ENCODE assay signal across 28 mouse cellular contexts in genomic region chr5:110313127-110313526, GRCm38 (mm10). TPM values are rescaled to one million over a fixed set of nuclear protein-coding genes. Genes with fewer than 3 reads are reported as not detected.
DNase-seq lines count a peak whose midpoint lies in the region; TF ChIP-seq lines count a peak whose summit lies in the region.
"Had no signal": no experiment of that assay in that cellular context is flagged by ENCODE, and none has a peak within 500 bp of the region (broad histone marks: within the 10 kb centered on the region; RNA-seq: fewer than 3 reads in every experiment).

No protein-coding gene starts in this region.

- no peaks in the 10 kb centered on the region for H3K9me3 ChIP-seq in CH12.LX (replicated peaks; ENCODE audit: low read length)
- H3K9me3 ChIP-seq: G1E had no signal

- in situ Hi-C loops in CH12.LX (cut with MboI; ENCODE audit: low pct_ligation_motif_present, low pct_unique_long_range_greater_than_20kb, low sequenced_read_pairs) = no loop called here

- dilution Hi-C loops in CH12.LX (cut with MboI; ENCODE audit: extremely low pct_ligation_motif_present, extremely low pct_unique_long_range_greater_than_20kb, low sequenced_read_pairs) = no loop called here

- H3K79me2 ChIP-seq in CH12.LX (replicated peaks; ENCODE audit: control insufficient read depth, extremely low read depth, insufficient read depth, poor library complexity, severe bottlenecking) = 0 out of 2 replicates have a peak, but pooled peaks cover 2% of the 10 kb centered on the region

- TF ChIP-seq RAD21 in CH12.LX (IDR thresholded peaks at IDR 0.05; ENCODE audit: low read depth, low read length) = no peak

- H3K36me3 ChIP-seq in CH12.LX (replicated peaks in 1 of 2; ENCODE audit: control insufficient read depth in 1 of 2, insufficient read depth in 1 of 2, low read length in 1 of 2) = peaks cover 50 to 86% of the 10 kb centered on the region in 2 experiments

- peak; percentile 32; the same call in 1 of the 2 replicates for TF ChIP-seq EP300 in CH12.LX (IDR thresholded peaks at IDR 0.05; ENCODE audit: low read length)

- TF ChIP-seq CTCF in CH12.LX (conservative IDR thresholded peaks at IDR 0.05 in 1 of 2, IDR thresholded peaks at IDR 0.05 in 1 of 2; ENCODE audit: low read depth in 2 of 2, low read length in 2 of 2) = no peak

- H3K4me3 ChIP-seq in CH12.LX (replicated peaks in 1 of 3; ENCODE audit: low read depth in 2 of 3, low read length in 2 of 3, poor library complexity in 1 of 3) = no peak overlapping the region

- H3K4me1 ChIP-seq in CH12.LX (ENCODE audit: control insufficient read depth in 1 of 2, insufficient read depth in 2 of 2) = peaks cover 0 to 8% of the 10 kb centered on the region in 2 experiments; a peak in 1 of 4 replicates

- DNase-seq in CH12.LX (ENCODE audit: extremely low read depth) (peak; percentile 42), R1 (ENCODE audit: low read depth, low spot score) (peak; percentile 51)
- peak; percentile 24 for DNase-seq in Muller cell, postnatal 12 days (ENCODE audit: inconsistent ontology term)
- no peak for DNase-seq in kidney, adult 11 months
- DNase-seq in heart, postnatal 4 days = no peak
- no peak for DNase-seq in spleen, adult 12 weeks (ENCODE audit: low spot score)
- DNase-seq: adrenal gland, adult 2 months; adrenal gland, adult 8-10 months; adrenal gland, postnatal 10 days; adrenal gland, postnatal 14 days; adrenal gland, postnatal 25 days; adrenal gland, postnatal 36 days; B cell, adult 2 months; cerebellum, adult 11 months; cerebellum, adult 11-12 months; cerebellum, adult 18-20 months; cerebellum, adult 2 months; cerebellum, adult 8-10 months; cerebellum, adult 9-10 months had no signal

- H3K4me2 ChIP-seq in CH12.LX (ENCODE audit: insufficient read depth, low read depth, poor library complexity, severe bottlenecking) = no peak overlapping the region

- H3K27ac ChIP-seq in CH12.LX (ENCODE audit: insufficient read depth, low read depth) = no peak overlapping the region

- H3K9ac ChIP-seq in CH12.LX (ENCODE audit: insufficient read depth, low read depth) = no peak overlapping the region

- TF ChIP-seq POLR2A in CH12.LX (IDR thresholded peaks at IDR 0.05; ENCODE audit: low read depth, low read length) = no peak

- H3K27me3 ChIP-seq in CH12.LX (replicated peaks) = no peaks in the 10 kb centered on the region
- H3K27me3 ChIP-seq: Patski had no signal

TF ChIP-seq in CH12.LX, 34 proteins besides CTCF, POLR2A, EP300 and RAD21:
- TF ChIP-seq PAX5 (IDR thresholded peaks at IDR 0.05; ENCODE audit: low read length) (no peak), ETS1 (conservative IDR thresholded peaks at IDR 0.05; ENCODE audit: low read depth, low read length) (no peak), JUN (IDR thresholded peaks at IDR 0.05; ENCODE audit: insufficient read depth, low read depth, low read length) (peak; percentile 48), SIN3A (IDR thresholded peaks at IDR 0.05; ENCODE audit: low read length) (no peak), MAFK (IDR thresholded peaks at IDR 0.05; ENCODE audit: insufficient replicate concordance, low read length) (peak; percentile 62; the same call in 1 of the 2 replicates), KAT2A (IDR thresholded peaks at IDR 0.05; ENCODE audit: insufficient replicate concordance, low read length) (no peak), POLR2AphosphoS2 (IDR thresholded peaks at IDR 0.05; ENCODE audit: low read depth, low read length) (no peak), BHLHE40 (IDR thresholded peaks at IDR 0.05; ENCODE audit: low read depth, low read length) (no peak), ZC3H11A (IDR thresholded peaks at IDR 0.05; ENCODE audit: low read depth, low read length) (no peak)

RNA-seq across cellular contexts. Expression of gene Pole, which starts 27.0 kb away (rescaled TPM):
- total RNA-seq in CH12.LX (2012; rRNA removed) = 50.7 and 55.0 TPM in 2 replicates
- total RNA-seq in CH12.LX (2014; rRNA removed) = 45.6 and 46.0 TPM in 2 replicates
- 56.4 and 60.2 TPM in 2 replicates for polyA plus RNA-seq in CH12.LX (2012; ENCODE audit: insufficient read length, low read depth)
- 10 to 100 TPM; 20.9 to 22.0 TPM for total RNA-seq in heart, postnatal 4 days (2021)

RNA-seq across cellular contexts. Expression of gene Pxmp2, which starts 27.1 kb away (rescaled TPM):
- total RNA-seq in CH12.LX (2012; rRNA removed) = 4.6 and 5.4 TPM in 2 replicates
- 4.5 and 4.7 TPM in 2 replicates for total RNA-seq in CH12.LX (2014; rRNA removed)
- 3.5 and 3.9 TPM in 2 replicates for polyA plus RNA-seq in CH12.LX (2012; ENCODE audit: insufficient read length, low read depth)
- total RNA-seq in heart, postnatal 4 days (2021) = 10 to 100 TPM; 23.3 to 25.0 TPM

RNA-seq across cellular contexts. Expression of gene P2rx2, which starts 29.9 kb away (rescaled TPM):
- total RNA-seq in CH12.LX (2012; rRNA removed) (not detected in 2 replicates), CH12.LX (2014; rRNA removed) (not detected in 2 replicates)
- polyA plus RNA-seq in CH12.LX (2012; ENCODE audit: insufficient read length, low read depth) = 0.45 and 0.76 TPM in 2 replicates
- total RNA-seq in heart, postnatal 4 days (2021) = not detected
- total RNA-seq: G1E had no signal
- polyA plus RNA-seq: activated CD4-positive, CD25-positive, alpha-beta regulatory T cell, adult 4 months; CD4-positive, CD25-positive, alpha-beta regulatory T cell, adult 4 months; G1E had no signal

RNA-seq across cellular contexts. Expression of gene Lrcol1, which starts 31.4 kb away (rescaled TPM):
- total RNA-seq in CH12.LX (2012; rRNA removed) = not detected in 2 replicates
- not detected in 2 replicates for total RNA-seq in CH12.LX (2014; rRNA removed)
- not detected in 2 replicates for polyA plus RNA-seq in CH12.LX (2012; ENCODE audit: insufficient read length, low read depth)
- not detected for total RNA-seq in heart, postnatal 4 days (2021)
- total RNA-seq: adrenal gland, adult 18-20 months; adrenal gland, adult 2 months; adrenal gland, adult 8-10 months; adrenal gland, postnatal 10 days; adrenal gland, postnatal 14 days; adrenal gland, postnatal 25 days; adrenal gland, postnatal 36 days; adrenal gland, postnatal 4 days; G1E; MEL had no signal
- polyA plus RNA-seq: activated CD4-positive, CD25-positive, alpha-beta regulatory T cell, adult 4 months; adrenal gland, adult 2 months; brain, embryonic 14.5 days; C2C12; CD4-positive, CD25-positive, alpha-beta regulatory T cell, adult 4 months; cerebellum, adult 2 months; G1E; Patski had no signal

RNA-seq across cellular contexts. Expression of gene Pgam5, which starts 43.4 kb away (rescaled TPM):
- total RNA-seq in CH12.LX (2012; rRNA removed) = 62.8 and 70.0 TPM in 2 replicates
- total RNA-seq in CH12.LX (2014; rRNA removed) = 127 and 128 TPM in 2 replicates
- 57.1 and 64.8 TPM in 2 replicates for polyA plus RNA-seq in CH12.LX (2012; ENCODE audit: insufficient read length, low read depth)
- 10 to 100 TPM; 41.4 to 42.8 TPM for total RNA-seq in heart, postnatal 4 days (2021)

Comparison
In these comparisons a context has a peak if more than half of its experiments do, and no peak if none do; other contexts are left out.
1. DNase-seq: peak in CH12.LX (single experiment), Muller cell, postnatal 12 days (single experiment) and R1 (single experiment); none in kidney, adult 11 months (single experiment), heart, postnatal 4 days (single experiment) and spleen, adult 12 weeks (single experiment).